Mouse (Mus musculus) embryonic fibroblast, embryonic 13.5 days (primary cell): ENCODE results near the gene Smcr8. TPM values are rescaled to one million over a fixed set of nuclear protein-coding genes. Genes with fewer than 3 reads are reported as not detected.

Experiments used
- H3K27ac ChIP-seq: 2 replicates; pipeline ENCODE4 v1.5.1; 2012; ENCODE audit warnings: low read length, control low read depth, inconsistent platforms; ENCODE audit not compliant: insufficient read depth
- H3K4me1 ChIP-seq: 2 replicates; pipeline ENCODE4 v1.6.1; 2011; ENCODE audit warnings: low read length; ENCODE audit not compliant: control insufficient read depth, insufficient read depth
- H3K4me3 ChIP-seq: 2 replicates; pipeline ENCODE4 v1.5.1; 2011; ENCODE audit warnings: mild to moderate bottlenecking, control low read depth, low read length; ENCODE audit not compliant: insufficient read depth
- CTCF ChIP-seq: IDR thresholded peaks from 2 replicates; pipeline ENCODE4 v1.5.1; 2011; ENCODE audit warnings: mild to moderate bottlenecking, control low read depth, low read length, moderate library complexity, borderline replicate concordance; ENCODE audit not compliant: insufficient read depth
- POLR2A ChIP-seq: IDR thresholded peaks from 2 replicates; pipeline ENCODE4 v1.6.1; 2011; ENCODE audit warnings: low read depth, mild to moderate bottlenecking, control low read depth, low read length, moderate library complexity
- polyA plus RNA-seq: library from polyadenylated mRNA; stranded (reverse); fragments of >200 nt; gene quantifications from 2 replicates; pipeline ENCODE4 v1.2.4, GENCODE M21; 2011; ENCODE audit warnings: low read depth; ENCODE audit not compliant: missing spikeins, insufficient read length

Gene Smcr8
- polyA plus RNA-seq, 1 experiment, result 21.4 TPM

- Histone ChIP-seq H3K27ac (no peak overlapping the region), H3K4me1 (peaks cover 3% of the 10 kb centered on the region; the same call in 1 of the 2 replicates), H3K4me3 (no peak overlapping the region)
- TF ChIP-seq POLR2A, result no peak
Measured at GRCm38 (mm10) chr11:60827241-60827945, 50.1 kb downstream of the Smcr8 start.

- no peak for TF ChIP-seq POLR2A
- no peak for TF ChIP-seq CTCF
- Histone ChIP-seq H3K4me1 (peaks cover 3% of the 10 kb centered on the region; the same call in 1 of the 2 replicates), H3K27ac (no peak overlapping the region), H3K4me3 (no peak overlapping the region)
Measured at GRCm38 (mm10) chr11:60828903-60829302, 51.6 kb downstream of the Smcr8 start.

GRCm38 (mm10) chr11:60830433-60831052, 53.2 kb downstream of the Smcr8 start, which contains the start of gene Dhrs7b:
Gene Dhrs7b, plus strand, starts transcription at chr11:60830631.
- peaks cover 3% of the 10 kb centered on the region; the same call in 1 of the 2 replicates for H3K4me1 ChIP-seq
- H3K27ac ChIP-seq, result 0 out of 2 replicates have a peak within 1 kb of the TSS, but pooled peaks have one; percentile 14
- H3K4me3 ChIP-seq, result peak within 1 kb of the TSS; percentile 68
- TF ChIP-seq CTCF (no peak), POLR2A (peak; percentile 76)

GRCm38 (mm10) chr11:60836897-60837296, 59.6 kb downstream of the Smcr8 start:
- Histone ChIP-seq H3K4me1 (no peaks in the 10 kb centered on the region), H3K4me3 (no peak overlapping the region), H3K27ac (no peak overlapping the region)
- no peak for TF ChIP-seq CTCF
- TF ChIP-seq POLR2A, result no peak

Other genes starting within 250 kb of the Smcr8 start
- 46.4 and 53.5 TPM in 2 replicates for gene Alkbh5, start 241.1 kb upstream of the Smcr8 start, polyA plus RNA-seq
- 26.6 and 32.2 TPM in 2 replicates for gene Llgl1, start 77.8 kb upstream of the Smcr8 start, polyA plus RNA-seq
- 71.6 and 97.3 TPM in 2 replicates for gene Flii, start 50.3 kb upstream of the Smcr8 start, polyA plus RNA-seq
- 7.4 and 14.2 TPM in 2 replicates for gene Mief2, start 49.1 kb upstream of the Smcr8 start, polyA plus RNA-seq
- 9.7 and 11.7 TPM in 2 replicates for gene Top3a, start 159 bp upstream of the Smcr8 start, polyA plus RNA-seq
- 12.9 and 14.9 TPM in 2 replicates for gene Shmt1, start 34.2 kb downstream of the Smcr8 start, polyA plus RNA-seq
- 19.8 and 21.8 TPM in 2 replicates for gene Dhrs7b, start 53.1 kb downstream of the Smcr8 start, polyA plus RNA-seq
- gene Tmem11, start 101.7 kb downstream of the Smcr8 start, polyA plus RNA-seq, result 31.9 and 34.2 TPM in 2 replicates
- gene Natd1, start 137.2 kb downstream of the Smcr8 start, polyA plus RNA-seq, result 11.7 and 15.1 TPM in 2 replicates
- gene Map2k3, start 154.5 kb downstream of the Smcr8 start, polyA plus RNA-seq, result 53.3 and 59.2 TPM in 2 replicates
- not detected in 2 replicates for gene Kcnj12, start 245.0 kb downstream of the Smcr8 start, polyA plus RNA-seq